Mouse (Mus musculus) G1E (cell line): ENCODE results near the gene Dnajc11. TPM values are rescaled to one million over a fixed set of nuclear protein-coding genes. Genes with fewer than 3 reads are reported as not detected.
A peak's percentile ranks its signal among the peaks of the same experiment; 100 is the strongest.

Source experiments
- ATAC-seq: 2 replicates; pipeline ENCODE4 v1.8.0; 2016; ENCODE audit warnings: mild to moderate bottlenecking; ENCODE audit not compliant: insufficient number of reproducible peaks, poor library complexity, low FRiP score, severe bottlenecking; ENCODE audit errors: extremely low read depth
- DNase-seq: peaks from one replicate; pipeline ENCODE4 v3.0.0; 2012; ENCODE audit warnings: low spot score
- H3K27me3 ChIP-seq: 2 replicates; pipeline ENCODE4 v1.6.1; 2012; ENCODE audit warnings: mild to moderate bottlenecking, low read length, inconsistent platforms; ENCODE audit not compliant: insufficient read depth
- H3K36me3 ChIP-seq: replicated peaks from 2 replicates; pipeline ENCODE3; 2012; ENCODE audit warnings: mild to moderate bottlenecking, inconsistent platforms
- H3K4me1 ChIP-seq: 2 replicates; pipeline ENCODE4 v1.6.1; 2012; ENCODE audit warnings: low read depth, low read length, inconsistent platforms, mixed read lengths; ENCODE audit not compliant: insufficient read depth
- H3K4me3 ChIP-seq: 2 replicates; pipeline ENCODE4 v1.5.1; 2012; ENCODE audit warnings: low read depth, mild to moderate bottlenecking, inconsistent platforms, low read length, moderate library complexity, mixed read lengths
- H3K9me3 ChIP-seq: replicated peaks from 2 replicates; pipeline ENCODE4 v1.6.1; 2012; ENCODE audit warnings: inconsistent platforms
- CTCF ChIP-seq: IDR thresholded peaks from 2 replicates; pipeline ENCODE4 v1.5.1; 2012; ENCODE audit warnings: low read depth, low read length, inconsistent platforms, mixed read lengths
- GATA1 ChIP-seq: IDR thresholded peaks from 2 replicates; pipeline ENCODE4 v1.6.1; 2012; ENCODE audit warnings: borderline replicate concordance, low read length, inconsistent platforms, mixed read lengths
- GATA2 ChIP-seq: IDR thresholded peaks from 2 replicates; pipeline ENCODE4 v1.6.1; 2012; ENCODE audit warnings: low read depth, low read length, inconsistent platforms, borderline replicate concordance
- POLR2AphosphoS5 ChIP-seq: IDR thresholded peaks from 2 replicates; pipeline ENCODE4 v1.6.1; 2012; ENCODE audit warnings: low read depth, low read length, inconsistent platforms; ENCODE audit not compliant: insufficient replicate concordance
- TAL1 ChIP-seq: conservative IDR thresholded peaks from 2 replicates; pipeline ENCODE4 v1.6.1; 2012; ENCODE audit warnings: low read depth, low read length, inconsistent platforms, mixed read lengths
- polyA plus RNA-seq: library from polyadenylated mRNA; stranded (reverse); fragments of >175 nt; gene quantifications from 2 replicates; pipeline ENCODE4 v1.2.3, GENCODE M21; 2012
- total RNA-seq, 2 experiments: library from RNA; stranded (forward) in 1 of 2; stranded (reverse) in 1 of 2; fragments of 200-1000 nt in 1 of 2; fragments of >200 nt in 1 of 2; fragmentation: Nextera tagmentation in 1 of 2; gene quantifications; 2 replicates each; pipeline ENCODE4 v1.2.3; 2014 to 2017

Gene Dnajc11
- total RNA-seq (2014; fragmentation: Nextera tagmentation) (40.5 and 51.1 TPM in 2 replicates), total RNA-seq (2017) (69.6 and 97.1 TPM in 2 replicates), polyA plus RNA-seq (43.7 and 67.2 TPM in 2 replicates)

DNA sequence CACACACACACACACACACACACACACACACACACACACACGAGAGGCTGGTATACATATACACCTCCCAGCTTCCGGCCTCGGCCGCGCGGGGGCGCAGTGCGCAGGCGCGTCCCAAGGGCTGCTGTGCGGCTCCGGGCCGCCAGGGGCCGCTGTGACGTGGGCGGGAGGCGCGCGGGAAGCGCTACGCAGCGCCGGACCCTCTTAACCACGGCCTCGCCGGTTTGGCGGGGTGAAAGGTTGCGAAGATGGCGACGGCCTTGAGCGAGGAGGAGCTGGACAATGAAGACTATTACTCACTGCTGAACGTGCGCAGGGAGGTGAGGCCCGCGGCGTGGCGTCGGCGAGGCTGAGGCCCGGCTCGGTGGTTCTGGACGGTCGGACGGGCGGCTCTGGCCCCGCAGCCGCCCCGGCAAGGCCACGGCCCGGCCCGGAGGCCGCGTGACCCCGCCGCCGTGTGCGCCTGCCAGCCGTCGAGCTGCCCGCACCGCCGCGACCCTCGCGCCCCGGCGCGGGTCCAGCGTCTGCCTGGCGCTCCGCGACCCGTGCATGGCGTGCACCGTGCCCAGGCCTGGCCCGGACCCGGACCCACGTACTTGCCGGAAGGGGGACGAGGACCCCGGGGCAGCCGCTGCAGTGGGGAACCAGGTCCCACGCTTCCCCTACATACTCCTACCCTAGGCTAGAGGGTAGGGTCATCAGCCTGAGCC lies at the start of gene Dnajc11:
Gene Dnajc11, plus strand, starts transcription at position 187 of the 710 bp plus-strand sequence.
- Histone ChIP-seq H3K4me3 (peak within 1 kb of the TSS; percentile 100), H3K9me3 (no peaks in the 10 kb centered on the region), H3K4me1 (peaks cover 49% of the 10 kb centered on the region), H3K36me3 (peaks cover 32% of the 10 kb centered on the region), H3K27me3 (peaks cover 6% of the 10 kb centered on the region; the same call in 1 of the 2 replicates)
- DNase-seq (peak; percentile 88), ATAC-seq (peak; percentile 67)
- TF ChIP-seq GATA1, result no peak
- TF ChIP-seq CTCF, result peak; percentile 80; the same call in 1 of the 2 replicates

DNA sequence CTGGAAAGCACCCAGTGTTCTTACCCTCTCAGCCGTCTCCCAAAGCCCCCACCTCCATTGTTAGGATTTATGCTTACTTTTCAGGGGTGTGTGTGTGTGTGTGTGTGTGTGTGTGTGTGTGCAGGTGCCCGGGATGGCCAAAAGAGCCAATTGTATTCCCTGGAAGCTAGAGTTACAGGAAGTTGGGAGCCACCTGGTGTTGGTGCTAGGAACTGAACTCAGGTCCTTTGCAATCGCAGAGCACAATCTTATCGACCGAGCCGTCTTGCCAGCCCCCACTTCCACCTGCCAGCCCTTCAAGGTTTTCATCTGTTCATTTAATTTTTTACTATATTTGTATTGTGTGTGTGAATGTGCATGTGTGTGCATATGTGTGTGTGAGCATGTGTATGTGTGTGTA lies 40.2 kb upstream of the Dnajc11 start:
- DNase-seq (no peak), ATAC-seq (no peak)
- peaks cover 5% of the 10 kb centered on the region; the same call in 1 of the 2 replicates for H3K27me3 ChIP-seq
- H3K9me3 ChIP-seq, result no peaks in the 10 kb centered on the region
- no peaks in the 10 kb centered on the region for H3K4me1 ChIP-seq
- H3K36me3 ChIP-seq, result no peaks in the 10 kb centered on the region
- H3K4me3 ChIP-seq, result no peak overlapping the region
- TF ChIP-seq GATA2, result no peak
- no peak for TF ChIP-seq CTCF
- no peak for TF ChIP-seq TAL1
- no peak for TF ChIP-seq GATA1
- TF ChIP-seq POLR2AphosphoS5, result no peak

DNA sequence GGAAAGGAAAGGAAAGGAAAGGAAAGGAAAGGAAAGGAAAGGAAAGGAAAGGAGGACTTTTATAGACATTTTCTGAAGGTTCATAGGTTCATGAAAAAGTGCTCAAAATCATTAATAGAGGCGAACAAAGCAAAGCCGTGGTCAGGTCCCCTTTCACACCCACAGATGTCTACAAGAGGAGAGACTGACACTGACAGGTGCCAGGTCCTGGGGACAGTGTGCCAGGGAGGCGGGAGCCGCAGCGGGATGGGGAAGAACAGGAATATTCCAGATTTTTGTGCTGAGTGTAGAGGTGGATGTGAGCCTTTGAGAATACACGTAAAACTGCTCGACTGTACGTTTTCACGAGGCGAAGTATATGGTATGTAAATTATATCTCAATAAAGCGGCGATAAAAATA lies 38.6 kb upstream of the Dnajc11 start:
- DNase-seq, result no peak
- TF ChIP-seq POLR2AphosphoS5 (no peak), GATA1 (no peak), CTCF (no peak), TAL1 (no peak), GATA2 (no peak)
- H3K27me3 ChIP-seq, result peaks cover 5% of the 10 kb centered on the region; the same call in 1 of the 2 replicates
- H3K4me1 ChIP-seq, result no peaks in the 10 kb centered on the region
- H3K36me3 ChIP-seq, result no peaks in the 10 kb centered on the region
- no peak for ATAC-seq
- no peaks in the 10 kb centered on the region for H3K9me3 ChIP-seq
- H3K4me3 ChIP-seq, result no peak overlapping the region

DNA sequence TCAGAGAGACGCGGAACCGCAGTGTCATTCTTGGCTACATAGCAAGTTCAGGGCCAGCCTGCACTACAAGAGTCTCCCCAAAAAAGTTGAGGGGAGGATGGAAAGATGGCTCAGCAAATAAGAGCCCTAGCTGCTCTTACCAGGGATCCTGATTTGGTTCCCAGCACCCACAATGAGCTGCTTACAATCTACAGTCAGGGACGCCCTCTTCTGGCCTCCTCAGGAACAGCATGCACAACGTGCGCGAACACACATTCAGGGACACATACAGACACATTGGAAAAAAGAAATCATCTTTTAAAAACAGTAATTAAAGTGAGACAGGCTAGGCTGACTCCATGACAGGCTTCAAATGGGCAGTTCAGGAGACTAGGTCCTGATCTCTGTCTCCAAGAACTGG lies 37.9 kb upstream of the Dnajc11 start:
- peaks cover 3% of the 10 kb centered on the region; the same call in 1 of the 2 replicates for H3K27me3 ChIP-seq
- H3K4me3 ChIP-seq, result no peak overlapping the region
- H3K36me3 ChIP-seq, result no peaks in the 10 kb centered on the region
- DNase-seq (no peak), ATAC-seq (no peak)
- H3K9me3 ChIP-seq, result no peaks in the 10 kb centered on the region
- no peak for TF ChIP-seq POLR2AphosphoS5
- TF ChIP-seq GATA1, result no peak
- no peak for TF ChIP-seq TAL1
- TF ChIP-seq GATA2, result no peak
- TF ChIP-seq CTCF, result no peak
- H3K4me1 ChIP-seq, result no peaks in the 10 kb centered on the region

DNA sequence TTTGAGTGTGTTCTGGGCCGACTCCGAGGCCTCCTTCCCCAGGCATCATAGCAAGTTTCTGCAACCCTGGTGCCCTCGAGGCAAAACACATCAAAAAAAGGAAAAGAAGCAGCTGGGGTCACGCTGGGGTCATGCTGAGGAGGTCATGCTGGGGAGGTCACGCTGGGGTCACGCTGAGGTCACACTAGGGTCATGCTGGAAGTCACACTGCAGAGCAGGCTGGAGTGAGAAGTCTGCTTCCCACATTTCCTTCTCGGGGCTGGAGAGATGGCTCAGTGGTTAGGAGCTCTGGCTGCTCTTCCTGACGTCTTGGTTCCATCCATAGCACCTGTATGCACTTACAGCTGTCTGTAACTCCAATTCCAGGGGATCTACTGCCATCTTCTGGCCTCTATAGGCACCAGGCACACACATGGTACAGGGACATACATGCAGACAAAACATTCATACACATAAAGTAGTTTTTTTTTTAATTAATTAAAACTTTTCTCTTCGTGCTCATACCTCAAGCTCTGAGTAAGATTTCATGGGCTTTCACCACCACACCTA lies 36.3 kb upstream of the Dnajc11 start:
- Histone ChIP-seq H3K36me3 (no peaks in the 10 kb centered on the region), H3K9me3 (no peaks in the 10 kb centered on the region), H3K27me3 (no peaks in the 10 kb centered on the region), H3K4me3 (no peak overlapping the region), H3K4me1 (no peaks in the 10 kb centered on the region)
- TF ChIP-seq GATA2 (no peak), CTCF (no peak), POLR2AphosphoS5 (no peak), GATA1 (no peak), TAL1 (no peak)
- DNase-seq (no peak), ATAC-seq (no peak)

DNA sequence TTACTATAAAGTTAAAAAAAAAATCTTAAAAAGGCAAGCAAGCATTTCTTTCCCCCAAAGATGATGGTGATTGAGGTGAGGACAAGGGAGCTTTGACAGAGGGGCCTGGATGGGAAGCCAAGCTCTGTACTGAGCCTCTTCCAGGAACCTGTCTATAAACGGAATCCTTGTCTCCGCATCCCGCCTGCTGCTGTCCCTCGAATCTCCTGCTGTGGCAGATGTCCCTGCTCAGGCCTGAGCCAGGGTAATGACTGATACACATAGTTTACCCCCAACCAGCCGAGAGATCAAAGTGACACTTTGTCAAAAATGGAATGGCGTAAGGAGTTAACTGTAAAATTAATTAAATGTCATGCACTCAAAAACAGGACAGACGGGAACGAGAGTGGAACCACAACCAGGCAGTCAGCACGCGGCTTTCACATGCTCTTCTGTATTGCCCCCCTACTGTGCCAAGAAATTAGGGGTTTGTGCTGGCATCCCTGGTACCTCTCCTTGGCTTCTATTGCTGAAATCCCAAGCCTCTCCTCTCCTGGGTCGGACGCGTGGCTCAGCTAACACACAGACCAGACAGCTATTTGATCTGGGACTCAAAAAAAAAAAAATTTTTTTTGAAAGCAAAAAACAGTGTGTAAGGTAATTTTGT lies 34.8 kb upstream of the Dnajc11 start:
- no peak overlapping the region for H3K4me3 ChIP-seq
- H3K4me1 ChIP-seq, result no peaks in the 10 kb centered on the region
- no peaks in the 10 kb centered on the region for H3K9me3 ChIP-seq
- TF ChIP-seq TAL1, result no peak
- no peak for TF ChIP-seq CTCF
- TF ChIP-seq GATA1, result no peak
- TF ChIP-seq GATA2, result no peak
- no peak for TF ChIP-seq POLR2AphosphoS5
- H3K27me3 ChIP-seq, result no peaks in the 10 kb centered on the region
- ATAC-seq (no peak), DNase-seq (no peak)
- no peaks in the 10 kb centered on the region for H3K36me3 ChIP-seq
